Mouse (Mus musculus): ENCODE data around the gene Rufy3.

Gene Rufy3

GRCm38 (mm10) chr5:88575506-88576338 is 10.9 kb downstream of the Rufy3 start:
- DNase-seq (ENCODE audit: extremely low spot score): no peak

DNA sequence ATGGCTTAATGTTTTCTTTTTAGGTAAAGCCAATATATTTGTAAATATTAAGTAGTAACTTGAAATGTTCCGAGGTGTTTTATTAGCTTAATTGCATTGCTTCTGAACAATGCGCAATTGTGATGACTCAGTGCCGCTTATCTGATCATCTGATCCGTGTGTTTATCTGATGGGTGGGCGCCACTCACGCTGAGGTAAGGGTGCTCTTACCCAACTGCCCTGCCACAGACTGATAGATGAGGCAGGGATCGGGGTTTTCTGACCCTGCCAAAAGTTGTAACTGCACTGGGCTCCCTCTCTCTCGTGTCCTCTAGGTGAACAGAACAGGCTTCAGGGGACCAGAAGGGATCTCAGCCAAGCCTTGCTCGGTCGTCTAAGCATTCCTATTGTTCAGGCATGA is 15.8 kb downstream of the Rufy3 start:
- no peak for DNase-seq (ENCODE audit: extremely low spot score)

DNA sequence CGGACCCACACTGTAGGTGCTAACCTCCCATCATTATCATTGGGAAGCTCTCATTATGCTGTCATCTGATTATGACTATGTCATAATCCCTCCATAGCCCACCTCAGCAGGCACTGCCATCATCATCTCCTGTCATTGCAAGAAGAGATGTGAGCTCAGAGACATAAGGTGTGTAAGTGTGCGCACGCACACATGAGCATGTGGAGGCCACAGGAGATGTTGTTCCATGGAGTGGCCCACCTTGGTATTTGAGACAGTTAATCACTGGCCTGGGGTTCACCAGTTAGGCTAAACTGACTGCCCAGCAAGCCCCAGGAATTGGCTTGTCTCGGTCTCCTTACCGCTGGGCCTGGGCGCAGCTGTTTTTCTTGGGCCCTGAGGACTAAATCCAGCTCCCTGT is 16.5 kb downstream of the Rufy3 start:
- no peak for DNase-seq (ENCODE audit: extremely low spot score)

DNA sequence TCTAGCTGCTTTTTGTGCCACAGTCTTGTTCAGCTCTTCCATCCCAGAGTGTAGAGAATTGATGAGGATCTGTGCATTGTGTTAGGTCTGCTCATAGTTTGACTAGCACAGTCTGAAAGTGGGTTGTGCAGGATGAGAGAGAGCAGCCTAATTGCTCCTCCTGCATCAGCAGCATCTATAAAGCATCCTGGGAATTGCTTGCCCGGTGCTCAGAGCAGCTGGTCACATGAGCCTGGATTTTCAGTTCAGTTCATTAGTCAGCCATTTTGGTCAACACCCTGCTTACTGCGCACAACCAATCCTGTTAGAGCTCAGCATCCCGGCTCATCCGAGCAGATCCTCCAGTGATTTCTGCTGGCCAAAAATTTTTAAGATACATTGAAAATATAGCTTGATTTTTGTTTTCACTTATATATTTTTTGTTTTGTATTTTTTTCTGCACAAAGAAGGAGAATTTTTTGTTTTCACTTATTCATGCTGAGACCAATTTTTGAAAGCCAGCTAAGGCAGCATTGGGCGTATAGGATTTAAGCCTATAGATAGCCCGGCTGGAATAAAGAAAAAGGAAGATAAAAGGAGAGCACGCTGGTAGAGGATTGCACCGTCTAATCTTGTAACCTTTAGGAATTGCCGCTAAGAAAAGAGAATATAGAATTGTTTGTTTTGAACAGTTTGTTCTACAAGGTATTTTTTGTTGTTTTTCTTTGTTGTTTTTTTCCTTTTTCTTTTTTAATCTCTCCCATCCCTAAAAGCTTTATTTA is 18.6 kb downstream of the Rufy3 start:
- DNase-seq (ENCODE audit: extremely low spot score): peak; percentile 56

DNA sequence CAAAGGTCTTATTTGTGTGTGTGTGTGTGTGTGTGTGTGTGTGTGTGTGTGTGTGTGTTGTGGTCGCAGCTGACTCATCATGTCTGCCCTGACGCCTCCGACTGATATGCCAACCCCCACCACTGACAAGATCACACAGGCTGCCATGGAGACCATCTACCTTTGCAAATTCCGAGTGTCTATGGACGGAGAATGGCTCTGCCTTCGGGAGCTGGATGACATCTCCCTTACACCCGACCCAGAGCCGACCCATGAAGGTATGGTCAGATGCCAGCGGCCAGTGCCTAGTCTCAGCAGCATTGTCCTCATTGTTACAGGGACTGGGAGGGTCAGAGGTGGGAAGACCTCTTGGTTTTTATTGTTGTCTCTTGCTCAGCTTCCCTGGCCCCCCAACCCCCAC is 19.2 kb downstream of the Rufy3 start:
- peak; percentile 58 for DNase-seq (ENCODE audit: extremely low spot score)

DNA sequence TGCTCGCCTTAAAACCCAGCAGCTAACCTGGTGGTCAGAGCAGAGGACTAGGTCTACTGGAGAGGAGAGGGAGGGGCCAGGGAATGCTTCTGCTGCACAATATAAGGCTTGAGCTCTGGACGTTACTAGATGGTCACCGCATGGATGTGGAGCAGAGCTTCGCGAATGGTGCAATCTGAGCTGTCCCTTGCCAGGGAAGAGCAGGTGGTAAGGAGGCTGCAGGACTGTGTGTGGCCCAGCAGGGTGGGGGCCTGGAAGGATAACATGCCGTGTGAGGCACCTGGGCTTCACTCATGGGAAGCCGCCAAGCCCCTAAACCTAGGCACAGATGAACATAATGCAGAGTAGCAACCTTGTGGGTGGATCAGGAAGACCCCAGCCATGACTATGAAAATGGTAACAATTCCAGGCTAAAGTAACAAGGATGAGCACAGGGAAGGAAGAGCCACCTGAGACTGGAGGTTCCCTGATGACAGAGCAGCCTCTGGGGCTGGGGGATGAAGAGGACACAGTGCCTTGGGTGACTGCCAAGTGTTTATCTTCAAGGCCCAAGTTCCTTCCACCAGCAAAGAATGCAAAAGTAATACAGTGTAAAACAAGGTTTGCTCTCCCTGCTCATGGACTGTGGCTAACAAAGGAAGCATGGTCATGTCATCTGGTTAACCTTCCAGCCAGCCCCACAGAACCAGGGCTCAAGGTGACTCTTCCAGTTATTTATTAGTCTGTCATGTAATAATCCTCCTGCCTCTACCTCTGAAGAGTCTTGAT is 21.8 kb downstream of the Rufy3 start:
- no peak for DNase-seq (ENCODE audit: extremely low spot score)

DNA sequence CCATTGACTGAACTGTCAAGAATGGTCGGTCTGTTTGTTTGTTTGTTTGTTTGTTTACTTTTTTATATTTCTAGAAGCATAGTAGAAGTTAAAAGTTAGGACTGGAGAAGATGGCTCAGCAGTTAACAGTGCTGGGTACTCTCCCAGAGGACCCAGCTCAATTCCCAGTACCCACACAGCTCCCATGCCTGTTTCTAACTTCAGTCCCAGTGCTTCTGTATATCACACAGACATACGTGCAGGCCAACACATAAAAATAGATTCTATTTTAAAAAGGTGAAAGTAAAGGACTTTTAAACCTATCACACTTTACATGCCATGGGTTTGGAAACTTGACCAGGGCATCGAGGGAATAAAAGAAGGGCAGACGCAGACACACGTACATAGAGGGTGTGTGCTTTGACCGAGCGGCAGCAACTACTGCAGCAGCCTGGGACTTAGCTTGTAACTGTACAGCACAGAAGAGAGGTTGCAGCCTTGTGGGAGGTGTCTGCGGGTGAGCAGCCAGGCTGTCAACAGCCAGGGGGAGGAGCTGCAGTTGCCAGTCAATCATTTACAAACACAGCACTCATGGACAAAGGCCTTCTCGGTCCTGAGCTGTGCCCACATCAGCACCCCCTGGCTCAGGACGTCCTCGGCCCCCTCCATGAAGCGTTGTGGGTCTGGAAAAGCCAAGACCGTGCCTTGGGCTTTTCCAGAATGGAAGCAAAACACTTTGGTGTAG is 22.5 kb downstream of the Rufy3 start:
- peak; percentile 43 for DNase-seq (ENCODE audit: extremely low spot score)

GRCm38 (mm10) chr5:88588481-88588880 is 23.6 kb downstream of the Rufy3 start:
- no peak for DNase-seq (ENCODE audit: extremely low spot score)

DNA sequence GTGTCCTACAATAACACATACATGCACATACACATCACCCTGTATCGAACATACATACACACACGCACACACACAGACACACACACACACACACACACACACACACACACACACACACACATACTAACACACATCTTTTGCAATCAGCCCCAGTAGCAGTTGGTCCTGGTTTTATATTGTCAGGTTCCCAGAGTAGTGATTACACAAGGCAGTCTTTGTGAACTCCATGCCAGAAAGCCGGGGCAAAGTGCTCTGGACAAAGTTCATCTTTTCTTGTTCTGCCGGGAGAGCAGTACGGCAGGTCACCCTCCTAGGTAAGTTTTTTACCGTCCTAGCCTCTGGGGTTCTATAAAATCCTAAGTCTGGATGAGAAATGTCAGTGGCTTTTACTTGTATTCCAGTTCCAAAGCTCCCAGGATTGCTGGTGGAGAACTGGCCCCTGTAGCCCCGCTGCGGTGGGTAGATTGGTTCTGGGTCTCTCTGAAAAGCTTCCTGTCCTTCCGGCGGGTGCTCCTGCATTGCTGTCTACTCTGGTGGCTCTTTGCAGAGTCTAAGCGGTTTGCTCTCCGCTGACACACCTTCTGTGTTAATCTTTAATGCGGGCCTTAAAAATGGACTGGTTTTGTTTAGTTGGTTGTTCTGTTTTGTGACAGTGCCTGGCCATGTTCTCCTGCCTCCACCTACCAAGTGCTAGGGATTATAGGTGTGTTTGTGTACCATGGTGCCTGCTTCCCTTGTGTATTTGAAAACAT is 28.8 kb downstream of the Rufy3 start:
- DNase-seq (ENCODE audit: extremely low spot score): no peak

GRCm38 (mm10) chr5:88594173-88594569 is 29.3 kb downstream of the Rufy3 start:
- DNase-seq (ENCODE audit: extremely low spot score): no peak

DNA sequence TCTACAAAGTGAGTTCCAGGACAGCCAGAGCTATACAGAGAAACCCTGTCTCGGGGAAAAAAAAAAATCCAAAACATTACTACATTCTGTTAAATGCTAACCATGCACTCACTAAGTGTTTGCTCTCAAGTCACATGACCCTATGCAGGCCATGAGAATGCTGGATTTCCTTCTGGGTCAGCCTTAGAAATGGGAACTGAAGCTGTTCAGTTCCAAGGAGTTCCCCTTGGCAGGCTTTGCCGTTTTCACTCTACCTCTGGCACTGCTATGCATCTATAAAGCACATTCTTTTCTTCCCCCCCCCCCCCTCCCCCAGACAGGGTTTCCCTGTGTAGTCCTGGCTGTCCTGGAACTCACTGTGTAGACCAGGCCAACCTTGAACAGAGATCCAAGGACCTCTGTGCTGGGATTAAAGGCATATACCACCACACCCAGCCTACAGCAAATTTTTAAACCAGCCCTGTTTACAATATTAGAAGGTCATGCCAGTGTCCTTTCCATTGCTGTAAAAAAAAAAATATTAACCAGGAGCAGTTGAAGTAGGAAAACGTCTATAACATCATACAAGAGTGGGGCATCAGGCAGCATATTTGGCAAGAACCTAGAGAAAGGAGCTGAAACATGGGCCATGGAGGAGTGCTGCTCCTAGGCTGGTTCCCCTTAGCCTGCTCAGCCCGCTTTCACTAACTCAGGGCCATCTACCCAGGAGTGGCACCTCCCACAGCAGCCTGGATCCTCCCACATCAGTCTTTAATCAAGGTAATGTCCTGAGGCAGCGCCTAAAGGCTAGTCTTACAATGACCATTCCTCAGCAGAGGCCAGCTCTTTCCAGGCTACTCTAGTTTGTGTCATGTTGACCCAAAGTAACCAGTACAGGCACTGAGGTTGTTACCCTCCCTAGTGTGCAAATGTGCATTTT is 31.0 kb downstream of the Rufy3 start:
- DNase-seq (ENCODE audit: extremely low spot score): no peak

DNA sequence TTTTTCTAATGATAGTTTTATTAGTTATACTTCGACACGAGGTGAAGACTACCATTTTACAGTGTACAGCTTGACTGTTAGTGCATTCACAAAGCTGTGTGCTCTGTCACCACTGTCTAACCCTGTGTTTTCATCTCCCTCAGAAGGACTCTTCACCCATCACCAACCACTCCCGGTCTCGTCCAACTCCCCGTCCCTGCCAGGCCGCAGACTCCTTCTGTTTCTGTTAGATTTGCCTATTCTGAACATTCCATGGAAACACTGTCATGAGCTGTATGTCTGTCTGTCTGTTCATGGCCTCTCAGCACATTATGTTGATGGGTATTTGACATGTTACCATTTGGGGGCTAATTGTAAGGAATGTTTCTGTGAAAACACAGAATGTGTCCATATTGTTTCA is 34.1 kb downstream of the Rufy3 start:
- no peak for DNase-seq (ENCODE audit: extremely low spot score)

DNA sequence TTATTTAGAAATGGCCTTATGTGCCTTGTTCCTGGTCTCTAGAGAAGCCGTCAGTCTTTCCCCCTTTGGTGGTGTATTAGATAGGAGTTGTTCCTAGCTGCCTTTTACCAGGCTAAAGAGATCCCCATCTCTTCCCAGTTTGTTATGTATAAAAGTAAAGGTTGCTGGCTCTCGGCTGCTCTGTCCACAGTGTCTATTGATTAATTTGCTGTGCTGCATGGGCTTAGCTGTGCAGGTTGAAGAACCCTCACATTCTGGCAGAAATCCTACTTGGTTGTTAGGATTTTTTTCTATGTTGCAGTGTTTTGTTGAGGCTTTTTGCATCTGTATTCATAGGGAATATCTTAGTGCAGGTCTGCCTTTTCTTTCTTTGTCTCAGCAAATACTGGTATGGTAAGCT is 37.2 kb downstream of the Rufy3 start:
- no peak for DNase-seq (ENCODE audit: extremely low spot score)

- DNase-seq (ENCODE audit: extremely low spot score): no peak
Observed at GRCm38 (mm10) chr5:88602713-88603112, 37.9 kb downstream of the Rufy3 start.

DNA sequence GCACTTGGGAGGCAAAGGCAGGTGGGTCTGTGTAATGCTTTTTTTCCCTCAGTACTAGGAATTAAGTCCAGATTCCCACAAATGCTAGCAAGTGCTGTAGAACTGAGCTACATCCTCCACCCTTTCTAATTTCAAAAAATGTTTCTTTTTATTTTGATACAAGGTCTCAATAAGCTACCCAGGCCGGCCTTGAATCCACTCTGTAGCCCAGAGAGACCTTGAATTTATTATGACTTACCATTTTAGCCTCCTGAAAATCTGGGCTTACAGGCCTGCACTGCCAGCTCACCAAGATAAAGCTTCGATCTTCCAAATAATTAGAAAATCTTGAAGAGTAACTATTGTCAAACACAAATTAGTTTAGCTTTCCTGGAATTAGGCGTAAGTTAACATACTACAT is 39.2 kb downstream of the Rufy3 start:
- no peak for DNase-seq (ENCODE audit: extremely low spot score)

DNA sequence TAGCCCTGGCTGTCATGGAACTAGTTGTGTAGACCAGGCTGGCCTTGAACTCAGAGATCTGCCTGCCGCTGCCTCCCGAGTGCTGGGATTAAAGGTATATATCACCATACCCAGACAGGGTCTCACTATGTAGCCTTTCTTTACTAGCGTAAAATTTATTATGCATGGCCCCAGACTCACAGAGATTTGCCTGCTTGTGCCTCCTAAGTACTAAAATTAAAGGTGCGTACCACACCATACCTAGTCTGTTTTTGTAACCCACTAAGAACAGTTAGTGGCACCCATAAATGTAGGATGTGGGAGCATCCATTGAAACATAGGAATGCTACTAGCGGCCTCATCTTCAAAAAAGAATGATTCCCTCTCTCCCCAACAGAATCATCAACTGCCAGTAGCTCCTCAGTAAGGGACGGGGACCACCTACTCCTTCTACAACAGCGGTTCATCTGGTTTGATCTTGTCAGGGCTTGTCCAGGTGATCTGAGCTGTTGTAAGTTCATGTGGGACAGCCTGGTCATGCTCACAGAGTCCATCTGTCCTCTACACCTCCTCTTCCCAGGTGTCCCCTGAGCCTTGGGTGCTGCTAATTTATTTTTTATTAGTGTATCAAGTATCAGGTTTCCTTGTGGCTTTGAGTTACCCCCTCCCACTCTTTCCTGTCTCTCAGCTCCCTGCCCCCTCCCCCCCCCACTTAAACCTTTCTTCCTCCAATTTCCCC is 40.0 kb downstream of the Rufy3 start:
- no peak for DNase-seq (ENCODE audit: extremely low spot score)

- DNase-seq (ENCODE audit: extremely low spot score): no peak
Observed at GRCm38 (mm10) chr5:88614129-88614528, 49.3 kb downstream of the Rufy3 start.

DNA sequence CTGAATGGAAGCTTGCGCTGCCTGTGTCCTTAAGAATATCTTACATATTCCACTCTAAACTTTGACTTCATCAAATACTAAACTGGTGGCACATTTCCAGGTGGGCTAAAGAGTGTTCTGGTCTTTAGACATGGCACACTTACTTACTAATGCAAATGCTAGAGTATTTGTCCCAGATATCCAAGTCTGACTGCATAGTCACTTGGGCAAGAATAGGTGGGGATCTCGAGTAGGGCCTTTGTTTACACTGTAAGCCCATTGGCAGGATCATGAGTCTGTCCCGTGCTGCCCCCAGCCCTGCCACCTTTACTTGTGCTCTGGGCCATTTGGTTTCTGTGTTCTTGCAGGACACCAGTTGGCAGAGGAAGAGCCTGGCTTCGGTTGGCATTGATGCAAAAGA is 52.1 kb downstream of the Rufy3 start:
- DNase-seq (ENCODE audit: extremely low spot score): no peak

- no peak for DNase-seq (ENCODE audit: extremely low spot score)
Observed at GRCm38 (mm10) chr5:88627545-88627944, 62.7 kb downstream of the Rufy3 start.
